In the genomic region with DNA sequence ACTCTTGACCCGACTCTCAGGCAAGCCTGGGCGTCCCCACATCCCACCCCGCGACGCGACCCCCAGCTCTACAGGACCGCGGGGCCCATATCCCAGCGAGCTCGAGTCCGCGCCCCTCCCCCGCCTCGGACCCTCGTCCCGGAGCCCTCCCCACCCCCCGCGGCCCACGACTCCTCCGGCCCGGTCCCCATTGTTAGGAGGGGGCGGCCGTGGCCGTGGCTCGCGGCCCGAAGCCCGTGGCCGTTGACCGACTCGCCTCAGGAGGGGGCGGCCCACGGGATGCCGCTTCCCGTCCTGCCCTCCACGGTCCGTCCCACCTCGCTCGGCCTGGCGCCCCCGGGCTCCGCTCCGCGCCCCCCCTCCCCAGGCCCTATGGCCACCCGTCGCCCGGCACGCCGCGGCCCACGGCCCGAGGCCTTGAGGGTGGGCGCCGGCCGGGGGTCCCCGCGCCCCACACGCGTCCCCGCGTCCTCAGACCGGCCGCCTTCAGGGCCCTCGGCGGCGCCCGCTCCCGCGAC, we compare ENCODE assay signal across 8 mouse cellular contexts. TPM values are rescaled to one million over a fixed set of nuclear protein-coding genes. Genes with fewer than 3 reads are reported as not detected.
DNase-seq lines count a peak whose midpoint lies in the region; ATAC-seq and TF ChIP-seq lines count a peak whose summit lies in the region.

A gene (minus strand): TSS at position 111 of the 518 bp plus-strand sequence.

- ATAC-seq in neural tube, embryonic 11.5 days (ENCODE audit: insufficient read depth, low FRiP score, low TSS enrichment) = peak; percentile 77
- ATAC-seq in heart, embryonic 16.5 days (replicated peaks; ENCODE audit: extremely low read depth, insufficient read depth, low FRiP score) = peak; percentile 73

- peak within 1 kb of the TSS; percentile 90 for H3K9ac ChIP-seq in neural tube, embryonic 11.5 days (ENCODE audit: low read length)
- peak within 1 kb of the TSS; percentile 96 for H3K9ac ChIP-seq in heart, embryonic 16.5 days (ENCODE audit: low read length)

- no peak for TF ChIP-seq CTCF in embryonic fibroblast, embryonic 13.5 days (IDR thresholded peaks at IDR 0.05; ENCODE audit: borderline replicate concordance, insufficient read depth, low read length)
- TF ChIP-seq CTCF in testis, adult 2 months (IDR thresholded peaks at IDR 0.05; ENCODE audit: control insufficient read depth, insufficient read depth, insufficient replicate concordance, low read depth, low read length) = no peak

- peaks cover 4% of the 10 kb centered on the region; the same call in 1 of the 2 replicates for H3K79me2 ChIP-seq in macrophage (ENCODE audit: inconsistent target)

- peak within 1 kb of the TSS; percentile 24 for H3K27ac ChIP-seq in neural tube, embryonic 11.5 days (ENCODE audit: low read depth, low read length)
- no peak within 1 kb of the TSS for H3K27ac ChIP-seq in embryonic fibroblast, embryonic 13.5 days (ENCODE audit: insufficient read depth, low read length)
- H3K27ac ChIP-seq in heart, embryonic 16.5 days (ENCODE audit: low read length) = peak within 1 kb of the TSS; percentile 48
- H3K27ac ChIP-seq in macrophage = no peak within 1 kb of the TSS
- peak within 1 kb of the TSS; percentile 95 for H3K27ac ChIP-seq in testis, adult 2 months (ENCODE audit: control insufficient read depth, insufficient read depth, low read depth, low read length)

- peak; percentile 48 for DNase-seq in neural tube, embryonic 11.5 days (ENCODE audit: low spot score)
- no peak for DNase-seq in neural tube, embryonic 10.5 days (ENCODE audit: extremely low spot score, low spot score)
- DNase-seq in adrenal gland, postnatal 25 days = peak; percentile 41
- peak in 1 of 2 experiments; percentile 5 for DNase-seq in layer of hippocampus, postnatal 36 days

- H3K27me3 ChIP-seq in neural tube, embryonic 11.5 days (ENCODE audit: control insufficient read depth, insufficient read depth, low read length) = no peaks in the 10 kb centered on the region
- no peaks in the 10 kb centered on the region for H3K27me3 ChIP-seq in heart, embryonic 16.5 days (ENCODE audit: control insufficient read depth, insufficient read depth, low read length)
- H3K27me3 ChIP-seq in testis, adult 2 months (ENCODE audit: control insufficient read depth, insufficient read depth, low read length) = no peaks in the 10 kb centered on the region

- peak within 1 kb of the TSS; percentile 91 for H3K4me3 ChIP-seq in neural tube, embryonic 11.5 days (ENCODE audit: low read depth, low read length)
- peak within 1 kb of the TSS; percentile 95 for H3K4me3 ChIP-seq in embryonic fibroblast, embryonic 13.5 days (ENCODE audit: insufficient read depth, low read length)
- peak within 1 kb of the TSS; percentile 97 for H3K4me3 ChIP-seq in heart, embryonic 16.5 days (ENCODE audit: low read length)
- peak within 1 kb of the TSS; percentile 35 for H3K4me3 ChIP-seq in macrophage (ENCODE audit: inconsistent target)
- H3K4me3 ChIP-seq in testis, adult 2 months (ENCODE audit: control insufficient read depth, low read depth, low read length) = peak within 1 kb of the TSS; percentile 92

- H3K4me1 ChIP-seq in neural tube, embryonic 11.5 days (ENCODE audit: control insufficient read depth, insufficient read depth, low read length) = 0 out of 2 replicates have a peak, but pooled peaks cover 3% of the 10 kb centered on the region
- H3K4me1 ChIP-seq in embryonic fibroblast, embryonic 13.5 days (ENCODE audit: control insufficient read depth, insufficient read depth, low read length) = peaks cover 5% of the 10 kb centered on the region
- peaks cover 10% of the 10 kb centered on the region for H3K4me1 ChIP-seq in heart, embryonic 16.5 days (ENCODE audit: control insufficient read depth, insufficient read depth, low read length)
- H3K4me1 ChIP-seq in testis, adult 2 months (ENCODE audit: control insufficient read depth, insufficient read depth, low read length) = no peaks in the 10 kb centered on the region; the same call in 1 of the 2 replicates

- TF ChIP-seq POLR2A in embryonic fibroblast, embryonic 13.5 days (IDR thresholded peaks at IDR 0.05; ENCODE audit: low read depth, low read length) = no peak
- no peak; the same call in 1 of the 2 replicates for TF ChIP-seq POLR2A in testis, adult 2 months (IDR thresholded peaks at IDR 0.05; ENCODE audit: control insufficient read depth, low read depth, low read length)

- H3K4me2 ChIP-seq in neural tube, embryonic 11.5 days (ENCODE audit: low read depth) = peak within 1 kb of the TSS; percentile 72
- peak within 1 kb of the TSS; percentile 89 for H3K4me2 ChIP-seq in heart, embryonic 16.5 days (ENCODE audit: low read depth, low read length)

- no peaks in the 10 kb centered on the region; the same call in 1 of the 2 replicates for H3K36me3 ChIP-seq in neural tube, embryonic 11.5 days (ENCODE audit: control insufficient read depth, insufficient read depth, low read length)
- no peaks in the 10 kb centered on the region; the same call in 1 of the 2 replicates for H3K36me3 ChIP-seq in heart, embryonic 16.5 days (ENCODE audit: control insufficient read depth, insufficient read depth)
- no peaks in the 10 kb centered on the region; the same call in 1 of the 2 replicates for H3K36me3 ChIP-seq in macrophage (ENCODE audit: inconsistent target)
- peaks cover 4% of the 10 kb centered on the region for H3K36me3 ChIP-seq in testis, adult 2 months (ENCODE audit: control insufficient read depth, insufficient read depth, low read length)

- no peaks in the 10 kb centered on the region for H3K9me3 ChIP-seq in neural tube, embryonic 11.5 days (ENCODE audit: control insufficient read depth, low read length)
- no peaks in the 10 kb centered on the region for H3K9me3 ChIP-seq in heart, embryonic 16.5 days (replicated peaks; ENCODE audit: control insufficient read depth, low read length)

- WGBS in neural tube, embryonic 11.5 days = 0% methylated on average over 35 of the region's 69 CpGs
- WGBS in heart, embryonic 16.5 days = under 1% methylated on average over 38 of the region's 69 CpGs
- 0% methylated on average over 51 of the region's 69 CpGs for WGBS in macrophage (ENCODE audit: missing documents)

RNA-seq across cellular contexts. Expression of the gene that starts here (rescaled TPM):
- polyA plus RNA-seq in neural tube, embryonic 11.5 days (2014; fragmentation: Nextera tagmentation; extraction: Ambion mirVana) = 34.9 and 35.9 TPM in 2 replicates
- total RNA-seq in adrenal gland, postnatal 25 days (2021) = 56.5 and 62.6 TPM in 2 replicates
- polyA plus RNA-seq in embryonic fibroblast, embryonic 13.5 days (2011; ENCODE audit: insufficient read length, low read depth, missing spikeins) = 55.3 and 66.2 TPM in 2 replicates
- polyA plus RNA-seq in heart, embryonic 16.5 days (2015; fragmentation: Nextera tagmentation; extraction: Ambion mirVana) = 12.5 and 13.2 TPM in 2 replicates
- 10 to 100 TPM; 68.0 to 71.7 TPM for total RNA-seq in layer of hippocampus, postnatal 36 days (2021)
- total RNA-seq in macrophage (2018; cell fraction: chromatin; rRNA removed) = 100 to 1,000 TPM in 22 of 26 experiments, 10 to 100 TPM in 4; 89.9 to 147 (median 117) TPM
- total RNA-seq in macrophage (2018; cell fraction: cytosol; rRNA removed) = 10 to 100 TPM; 34.7 to 58.8 (median 43.8) TPM
- 100 to 1,000 TPM in 8 of 26 experiments, 10 to 100 TPM in 18; 65.7 to 139 (median 90.5) TPM for total RNA-seq in macrophage (2018; cell fraction: nucleus; rRNA removed)
- 32.1 to 39.2 TPM (median 34.2 TPM) in 3 replicates for polyA plus RNA-seq in macrophage (2018)
- 94.2 and 95.8 TPM in 2 replicates for polyA plus RNA-seq in testis, adult 2 months (2012; rRNA removed)

Comparison
In these comparisons a context has a peak if more than half of its experiments do, and no peak if none do; other contexts are left out.
1. H3K27ac ChIP-seq: peak in neural tube, embryonic 11.5 days (single experiment), heart, embryonic 16.5 days (single experiment) and testis, adult 2 months (single experiment); none in embryonic fibroblast, embryonic 13.5 days (single experiment) and macrophage (single experiment).
2. H3K4me3 ChIP-seq: peak in every context shown above with its lines; median percentile 97 in heart, embryonic 16.5 days; 95 in embryonic fibroblast, embryonic 13.5 days; 92 in testis, adult 2 months; 91 in neural tube, embryonic 11.5 days; 35 in macrophage.